Mouse (Mus musculus) G1E-ER4 (cell line): ENCODE results near the gene Macc1. TPM values are rescaled to one million over a fixed set of nuclear protein-coding genes. Genes with fewer than 3 reads are reported as not detected.

ENCODE experiments used
- GATA1 ChIP-seq: IDR thresholded peaks from one replicate; pipeline ENCODE4 v1.8.0; 2012; ENCODE audit warnings: low read length, inconsistent platforms
- polyA plus RNA-seq: library from polyadenylated mRNA; stranded (reverse); fragments of >175 nt; gene quantifications from 2 replicates; pipeline ENCODE4 v1.2.3, GENCODE M21; 2012

Macc1 gene
- not detected in 2 replicates for polyA plus RNA-seq

GRCm38 (mm10) chr12:119313970-119314369 is at the start of gene Macc1:
Gene Macc1, plus strand, starts transcription at chr12:119314270.
- no peak for TF ChIP-seq GATA1

DNA sequence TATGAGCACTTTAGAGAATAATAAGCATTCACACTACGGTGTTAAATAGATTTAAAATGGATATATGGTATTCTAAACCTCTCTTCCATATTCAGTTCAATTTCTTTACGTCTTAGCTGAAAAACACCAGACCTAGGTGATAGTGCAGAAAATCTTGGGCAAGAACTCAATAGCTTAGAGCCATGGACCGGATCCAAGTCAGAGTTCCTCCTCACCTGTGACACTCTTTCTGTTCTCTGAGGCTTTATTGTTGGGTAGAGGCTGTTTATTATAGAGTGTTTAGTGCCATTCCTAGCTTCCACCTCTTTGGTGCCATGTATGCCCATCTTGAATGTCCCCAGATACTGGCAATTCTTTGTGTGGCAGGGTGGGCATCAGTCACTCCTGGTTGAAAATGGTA is 49.6 kb upstream of the Macc1 start:
- no peak for TF ChIP-seq GATA1

- no peak for TF ChIP-seq GATA1
Measured at GRCm38 (mm10) chr12:119268723-119269122, 45.3 kb upstream of the Macc1 start.

DNA sequence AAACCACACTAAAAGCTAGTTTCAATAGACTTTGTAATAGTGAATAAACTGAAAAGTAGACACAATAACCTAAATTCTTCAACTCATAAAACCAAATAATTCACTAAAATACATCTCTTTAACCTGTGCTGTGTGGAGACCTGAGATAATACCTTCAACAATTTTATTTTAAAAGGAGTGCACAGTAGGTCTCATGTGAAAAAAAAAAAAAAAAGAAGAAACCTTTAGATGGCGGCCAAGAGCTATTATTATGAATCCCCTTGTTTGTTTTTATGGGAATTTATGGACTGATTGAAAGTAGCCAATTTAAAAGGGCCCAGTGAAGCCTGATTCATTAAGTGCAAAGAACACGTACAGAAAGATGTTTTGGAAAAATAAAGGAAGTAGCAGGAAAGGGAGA is 44.0 kb upstream of the Macc1 start:
- TF ChIP-seq GATA1 = no peak

GRCm38 (mm10) chr12:119271964-119272363 is 42.1 kb upstream of the Macc1 start:
- no peak for TF ChIP-seq GATA1

DNA sequence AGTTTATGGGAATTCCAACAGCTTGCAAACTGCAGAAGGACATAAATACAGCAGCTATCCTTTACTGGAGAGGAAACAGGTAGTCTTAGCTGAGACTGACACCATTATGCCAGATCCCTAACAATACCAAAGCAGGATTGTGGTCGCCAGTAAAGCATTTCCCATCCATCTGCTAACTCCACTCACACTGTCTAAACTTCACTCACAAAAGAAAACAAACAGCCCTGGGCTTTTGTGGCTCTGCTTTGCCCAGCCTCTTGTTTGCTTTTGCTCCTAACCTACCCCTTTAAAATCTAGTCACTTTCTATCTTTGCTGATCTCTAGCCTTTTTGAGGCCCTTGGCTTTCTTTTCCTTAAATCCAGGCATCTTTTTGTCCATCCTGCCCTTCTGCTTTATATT is 40.5 kb upstream of the Macc1 start:
- TF ChIP-seq GATA1 = no peak

DNA sequence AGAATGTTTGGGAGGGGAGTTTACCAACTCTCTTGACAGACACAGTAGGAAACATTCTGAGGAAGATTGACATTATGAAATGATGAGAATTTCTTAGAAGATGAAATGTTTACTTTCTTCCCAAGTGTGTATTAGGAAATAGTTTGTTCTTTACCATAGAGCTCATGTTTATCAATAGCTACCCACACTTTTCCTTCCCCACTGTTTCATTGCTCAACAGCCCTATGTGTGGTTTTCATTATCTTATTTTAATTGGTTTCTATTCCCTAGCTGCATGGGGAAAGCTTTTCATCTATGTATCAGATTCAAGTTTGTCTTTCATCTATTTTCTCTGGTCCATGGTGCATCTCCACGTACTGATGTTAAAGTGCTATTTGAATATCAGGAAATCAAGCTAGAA is 37.8 kb upstream of the Macc1 start:
- TF ChIP-seq GATA1 = no peak

- TF ChIP-seq GATA1 = no peak
Measured at GRCm38 (mm10) chr12:119291618-119292017, 22.5 kb upstream of the Macc1 start.

DNA sequence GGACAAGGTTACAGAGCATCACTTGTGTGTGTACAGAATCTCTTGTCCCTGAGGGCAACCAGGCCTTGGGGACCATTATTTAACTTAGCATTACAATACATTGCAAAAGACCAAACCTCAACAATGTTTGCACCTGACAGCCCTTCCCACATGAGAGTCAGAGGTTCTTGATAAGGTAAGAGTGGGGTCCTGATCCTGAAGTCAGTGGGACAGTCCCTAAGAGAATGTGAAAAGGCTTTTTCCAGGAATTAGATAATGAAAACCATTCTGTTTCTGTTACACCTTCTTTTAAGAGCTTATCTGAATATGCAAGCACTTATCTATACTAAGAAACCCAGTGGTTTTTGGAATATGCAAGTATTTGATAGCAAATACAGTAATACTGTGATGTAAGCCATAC is 10.5 kb upstream of the Macc1 start:
- TF ChIP-seq GATA1 = no peak

- TF ChIP-seq GATA1 = no peak
Measured at GRCm38 (mm10) chr12:119313014-119313763, 881 bp upstream of the Macc1 start.

DNA sequence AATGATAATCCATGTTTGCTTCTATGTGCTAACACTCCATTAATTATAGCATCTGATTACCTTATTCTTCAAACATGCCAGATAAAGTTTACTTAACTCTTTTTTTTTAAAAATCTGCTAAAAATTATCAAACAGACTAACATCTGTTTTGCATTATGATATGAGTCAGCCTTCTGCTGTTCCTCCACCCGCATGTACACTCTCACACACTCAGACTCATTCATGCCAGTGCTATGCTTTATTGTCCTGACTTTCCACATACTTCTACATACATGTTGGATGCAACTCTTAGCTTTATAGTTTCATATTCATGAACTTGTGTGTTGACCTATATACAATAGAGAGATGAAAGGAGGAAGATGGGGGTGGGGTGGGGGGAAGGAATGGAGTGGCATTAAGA is 4.7 kb downstream of the Macc1 start:
- TF ChIP-seq GATA1 = no peak

DNA sequence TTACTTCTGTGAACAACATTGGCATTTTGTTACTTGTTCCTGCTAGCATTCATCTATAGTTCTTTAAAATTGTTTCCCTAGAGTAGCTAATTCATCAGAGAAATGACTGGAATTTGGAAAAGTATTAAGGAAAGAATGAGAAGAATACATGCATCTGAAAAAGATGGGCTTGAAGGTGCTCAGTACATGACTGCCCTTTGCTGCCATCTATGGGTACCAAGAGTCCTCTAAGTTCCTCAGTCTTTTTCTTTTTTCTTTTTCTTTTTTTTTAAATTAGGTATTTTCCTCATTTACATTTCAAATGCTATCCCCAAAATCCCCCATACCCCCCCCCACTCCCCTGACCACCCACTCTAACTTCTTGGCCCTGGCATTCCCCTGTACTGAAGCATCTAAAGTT is 11.3 kb downstream of the Macc1 start:
- TF ChIP-seq GATA1 = no peak

GRCm38 (mm10) chr12:119330644-119331043 is 16.6 kb downstream of the Macc1 start:
- no peak for TF ChIP-seq GATA1

GRCm38 (mm10) chr12:119333376-119333775 is 19.3 kb downstream of the Macc1 start:
- TF ChIP-seq GATA1 = no peak

DNA sequence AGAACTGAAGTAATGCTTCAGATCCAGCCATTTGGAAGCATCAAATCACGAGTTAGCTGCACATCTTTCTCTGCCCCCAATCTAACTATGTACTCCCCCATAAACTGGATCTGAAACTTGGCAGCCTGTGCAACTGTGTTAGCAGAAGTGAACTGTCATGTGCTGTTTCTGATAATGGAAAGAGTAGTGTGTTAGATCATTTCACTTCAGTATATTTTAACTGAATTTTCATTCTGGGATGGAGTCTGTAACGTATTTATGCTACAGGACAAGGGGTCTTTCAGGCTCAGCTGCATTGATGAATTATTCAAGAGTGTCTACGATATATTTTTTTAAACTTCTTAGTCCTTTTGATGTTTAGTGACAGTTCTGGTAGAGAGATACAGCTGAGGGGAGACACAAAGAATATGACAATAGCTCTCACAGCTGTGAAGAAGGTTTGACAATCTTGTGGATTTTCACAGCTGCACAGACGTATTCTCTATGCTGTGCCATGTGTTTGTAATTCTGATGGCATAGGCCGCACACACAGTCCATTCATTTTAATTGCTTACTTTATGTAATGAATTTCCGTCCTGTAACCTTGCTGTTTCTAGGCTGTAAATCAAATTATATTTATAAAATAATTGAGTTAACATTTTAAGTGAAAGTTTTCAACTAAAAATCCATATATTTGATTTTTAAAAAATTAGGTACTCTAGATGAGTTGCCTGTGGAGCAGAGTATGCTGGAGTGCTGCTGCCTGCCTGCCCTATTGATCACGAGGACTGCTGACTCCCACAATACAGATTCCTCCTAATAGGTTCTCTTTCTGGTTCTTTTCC is 43.6 kb downstream of the Macc1 start:
- TF ChIP-seq GATA1 = no peak

DNA sequence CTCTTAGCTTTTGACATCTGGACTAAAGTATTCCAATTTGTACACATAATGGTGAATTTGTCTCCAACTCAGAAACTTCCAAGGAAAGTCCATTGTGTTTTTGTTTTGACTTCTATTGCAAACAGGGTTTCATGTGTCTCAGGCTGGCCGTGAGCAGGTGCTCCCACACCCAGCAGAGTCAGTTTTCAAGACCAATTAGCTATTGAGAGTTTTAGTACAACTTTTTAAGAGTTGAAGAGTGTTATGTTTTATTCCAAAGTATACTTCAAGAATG is 44.1 kb downstream of the Macc1 start:
- no peak for TF ChIP-seq GATA1

DNA sequence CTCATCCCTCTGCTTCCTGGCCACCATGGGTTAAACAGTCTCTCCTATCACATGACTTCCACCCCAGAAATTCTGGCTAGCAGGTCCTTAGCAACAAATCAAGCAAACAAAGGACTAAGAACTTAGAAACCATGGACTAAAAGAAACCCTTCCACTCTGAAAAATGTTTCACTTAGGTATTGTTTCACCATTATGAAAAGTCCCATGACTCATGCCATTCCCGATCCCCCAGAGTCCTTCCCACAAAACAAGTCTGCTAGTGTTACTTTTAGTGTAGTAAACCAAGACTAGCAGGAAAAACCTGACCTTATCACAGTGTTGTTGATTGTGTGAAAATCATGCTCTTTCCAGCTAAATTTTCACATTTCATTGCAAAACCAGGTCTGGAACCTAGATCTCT is 51.0 kb downstream of the Macc1 start:
- no peak for TF ChIP-seq GATA1

- no peak for TF ChIP-seq GATA1
Measured at GRCm38 (mm10) chr12:119369832-119370231, 55.8 kb downstream of the Macc1 start.
